Mouse (Mus musculus) liver, adult 2 months (tissue): ENCODE results near the gene Dok1.

Experiments
- CTCF ChIP-seq: fragments of 200-500 bp; IDR thresholded peaks from 2 replicates; pipeline ENCODE4 v1.5.1; 2011; ENCODE audit warnings: low read depth, low read length, control low read depth
- POLR2A ChIP-seq: fragments of 200-500 bp; IDR thresholded peaks from 2 replicates; pipeline ENCODE4 v1.6.1; 2011; ENCODE audit warnings: low read length, control low read depth; ENCODE audit not compliant: insufficient read depth; ENCODE audit errors: extremely low read depth

GRCm38 (mm10) chr6:82999986-83000385, 33.3 kb downstream of the Dok1 start:
- no peak for TF ChIP-seq CTCF
- no peak for TF ChIP-seq POLR2A
